12 mouse cellular contexts compared by ENCODE assay signal in genomic region chr8:79828763-79829542, GRCm38 (mm10).
DNase-seq lines count a peak whose midpoint lies in the region; ATAC-seq and TF ChIP-seq lines count a peak whose summit lies in the region.
"Had no signal": no experiment of that assay in that cellular context is flagged by ENCODE, and none has a peak within 500 bp of the region (broad histone marks: within the 10 kb centered on the region; RNA-seq: fewer than 3 reads in every experiment).

No protein-coding gene starts in this region.

- DNase-seq in lung, postnatal 4 days = no peak
- DNase-seq in forebrain, embryonic 10.5 days (ENCODE audit: extremely low spot score, low spot score) = peak; percentile 39
- DNase-seq in retina, postnatal 7 days (ENCODE audit: low read depth, low spot score) = peak; percentile 51
- no peak for DNase-seq in layer of hippocampus, adult 9-11 months
- DNase-seq in lung, postnatal 0 days (ENCODE audit: low spot score) = no peak
- DNase-seq: kidney, postnatal 25 days; thymus, postnatal 14 days had no signal

- no peak overlapping the region for H3K4me3 ChIP-seq in lung, embryonic 15.5 days
- peak overlapping the region; percentile 35 for H3K4me3 ChIP-seq in forebrain, embryonic 10.5 days
- no peak overlapping the region for H3K4me3 ChIP-seq in limb, embryonic 12.5 days (replicated peaks)
- no peak overlapping the region for H3K4me3 ChIP-seq in lung, postnatal 0 days (ENCODE audit: low read depth, low read length)
- H3K4me3 ChIP-seq: liver, embryonic 12.5 days had no signal

- no peak overlapping the region for H3K27ac ChIP-seq in lung, embryonic 15.5 days
- H3K27ac ChIP-seq in forebrain, embryonic 10.5 days = peak overlapping the region; percentile 77
- H3K27ac ChIP-seq in limb, embryonic 12.5 days = no peak overlapping the region
- H3K27ac ChIP-seq in lung, postnatal 0 days (ENCODE audit: low read length) = no peak overlapping the region
- H3K27ac ChIP-seq: liver, embryonic 12.5 days had no signal

- ATAC-seq in lung, embryonic 15.5 days (ENCODE audit: borderline replicate concordance, extremely low read depth, low FRiP score, low TSS enrichment) = no peak
- no peak for ATAC-seq in limb, embryonic 12.5 days (ENCODE audit: insufficient number of reproducible peaks, insufficient read depth, low FRiP score, low TSS enrichment, low read depth)
- ATAC-seq in erythroid progenitor cell, adult 5-6 weeks (replicated peaks; ENCODE audit: low FRiP score, poor library complexity, severe bottlenecking) = no peak
- no peak for ATAC-seq in lung, postnatal 0 days
- ATAC-seq: liver, embryonic 12.5 days had no signal

- H3K9ac ChIP-seq in lung, embryonic 15.5 days = no peak overlapping the region
- H3K9ac ChIP-seq in limb, embryonic 12.5 days (replicated peaks) = no peak overlapping the region
- no peak overlapping the region for H3K9ac ChIP-seq in lung, postnatal 0 days (replicated peaks; ENCODE audit: low read depth)
- H3K9ac ChIP-seq: liver, embryonic 12.5 days had no signal

- H3K27me3 ChIP-seq in lung, embryonic 15.5 days = no peaks in the 10 kb centered on the region
- no peaks in the 10 kb centered on the region for H3K27me3 ChIP-seq in forebrain, embryonic 10.5 days (ENCODE audit: poor library complexity, severe bottlenecking)
- H3K27me3 ChIP-seq in limb, embryonic 12.5 days = no peaks in the 10 kb centered on the region; the same call in 1 of the 2 replicates
- H3K27me3 ChIP-seq in lung, postnatal 0 days (replicated peaks; ENCODE audit: insufficient read depth, low read length) = no peaks in the 10 kb centered on the region
- H3K27me3 ChIP-seq: CH12.LX; liver, embryonic 12.5 days had no signal

- no peak for TF ChIP-seq CTCF in lung, postnatal 0 days (IDR thresholded peaks at IDR 0.05)

- 37% methylated on average over 8 of the region's 8 CpGs for WGBS in lung, embryonic 15.5 days
- 25% methylated on average over 8 of the region's 8 CpGs for WGBS in forebrain, embryonic 10.5 days
- 50% methylated on average over 8 of the region's 8 CpGs for WGBS in limb, embryonic 12.5 days
- 49% methylated on average over 8 of the region's 8 CpGs for WGBS in lung, postnatal 0 days

- H3K9me3 ChIP-seq in lung, embryonic 15.5 days = no peaks in the 10 kb centered on the region
- H3K9me3 ChIP-seq in forebrain, embryonic 10.5 days = no peaks in the 10 kb centered on the region
- H3K9me3 ChIP-seq in limb, embryonic 12.5 days = no peaks in the 10 kb centered on the region
- H3K9me3 ChIP-seq in lung, postnatal 0 days (ENCODE audit: low read length) = no peaks in the 10 kb centered on the region
- H3K9me3 ChIP-seq: liver, embryonic 12.5 days had no signal

- peaks cover 4% of the 10 kb centered on the region; the same call in 1 of the 2 replicates for H3K4me1 ChIP-seq in lung, embryonic 15.5 days
- peaks cover 21% of the 10 kb centered on the region for H3K4me1 ChIP-seq in forebrain, embryonic 10.5 days
- peaks cover 9% of the 10 kb centered on the region; the same call in 1 of the 2 replicates for H3K4me1 ChIP-seq in limb, embryonic 12.5 days (replicated peaks)
- no peaks in the 10 kb centered on the region for H3K4me1 ChIP-seq in lung, postnatal 0 days (ENCODE audit: insufficient read depth, low read depth, low read length)
- H3K4me1 ChIP-seq: liver, embryonic 12.5 days had no signal

- 0 out of 2 replicates have a peak overlapping the region, but pooled peaks have one; percentile 12 for H3K4me2 ChIP-seq in lung, embryonic 15.5 days
- peak overlapping the region; percentile 23; the same call in 1 of the 2 replicates for H3K4me2 ChIP-seq in limb, embryonic 12.5 days
- H3K4me2 ChIP-seq in lung, postnatal 0 days (replicated peaks; ENCODE audit: low read depth, low read length) = no peak overlapping the region
- H3K4me2 ChIP-seq: liver, embryonic 12.5 days had no signal

- H3K36me3 ChIP-seq in lung, embryonic 15.5 days = no peaks in the 10 kb centered on the region
- no peaks in the 10 kb centered on the region for H3K36me3 ChIP-seq in forebrain, embryonic 10.5 days (replicated peaks)
- H3K36me3 ChIP-seq in limb, embryonic 12.5 days = no peaks in the 10 kb centered on the region
- H3K36me3 ChIP-seq in lung, postnatal 0 days (ENCODE audit: insufficient read depth, low read length) = no peaks in the 10 kb centered on the region
- H3K36me3 ChIP-seq: liver, embryonic 12.5 days had no signal

- no peak for TF ChIP-seq EP300 in lung, postnatal 0 days (IDR thresholded peaks at IDR 0.05)

Comparison
In these comparisons a context has a peak if more than half of its experiments do, and no peak if none do; other contexts are left out.
1. DNase-seq: peak in forebrain, embryonic 10.5 days (single experiment) and retina, postnatal 7 days (single experiment); none in lung, postnatal 4 days (0 of 2), layer of hippocampus, adult 9-11 months (single experiment) and lung, postnatal 0 days (single experiment).